Mouse (Mus musculus): ENCODE measurements around the gene Gja4. TPM values are rescaled to one million over a fixed set of nuclear protein-coding genes. Genes with fewer than 3 reads are reported as not detected.

Gja4 gene
- polyA plus RNA-seq, 1 experiment from 2014 or later: 2.2 TPM

GRCm38 (mm10) chr4:127323651-127324050 is 9.8 kb upstream of the Gja4 start:
- no peaks in the 10 kb centered on the region for H3K36me3 ChIP-seq (replicated peaks)
- H3K4me3 ChIP-seq (replicated peaks): no peak overlapping the region
- H3K27me3 ChIP-seq: peaks cover 15% of the 10 kb centered on the region; the same call in 1 of the 2 replicates
- H3K9me3 ChIP-seq (replicated peaks): no peaks in the 10 kb centered on the region
- 66% methylated on average over 3 of the region's 3 CpGs for WGBS (ENCODE audit: insufficient replicate concordance)
- H3K27ac ChIP-seq (replicated peaks): no peak overlapping the region
- H3K4me2 ChIP-seq: no peak overlapping the region
- H3K9ac ChIP-seq: no peak overlapping the region
- no peak for ATAC-seq (ENCODE audit: insufficient read depth)
- no peaks in the 10 kb centered on the region for H3K4me1 ChIP-seq (replicated peaks)

- WGBS (ENCODE audit: insufficient replicate concordance): 5% methylated on average over 3 of the region's 3 CpGs
- H3K9me3 ChIP-seq (replicated peaks): no peaks in the 10 kb centered on the region
- H3K4me1 ChIP-seq (replicated peaks): no peaks in the 10 kb centered on the region
Observed at GRCm38 (mm10) chr4:127319613-127320012, 5.8 kb upstream of the Gja4 start.

GRCm38 (mm10) chr4:127317143-127317542 is 3.3 kb upstream of the Gja4 start:
- no peaks in the 10 kb centered on the region for H3K36me3 ChIP-seq (replicated peaks)
- H3K4me2 ChIP-seq: no peak overlapping the region
- H3K9me3 ChIP-seq (replicated peaks): no peaks in the 10 kb centered on the region
- H3K27me3 ChIP-seq: peaks cover 27% of the 10 kb centered on the region
- H3K4me1 ChIP-seq (replicated peaks): no peaks in the 10 kb centered on the region
- WGBS (ENCODE audit: insufficient replicate concordance): 49% methylated on average over 4 of the region's 4 CpGs
- no peak overlapping the region for H3K27ac ChIP-seq (replicated peaks)
- H3K9ac ChIP-seq: no peak overlapping the region
- ATAC-seq (ENCODE audit: insufficient read depth): no peak
- no peak overlapping the region for H3K4me3 ChIP-seq (replicated peaks)

More at GRCm38 (mm10) chr4:127319613-127320012, 5.8 kb upstream of the Gja4 start:
- no peak overlapping the region for H3K9ac ChIP-seq
- no peaks in the 10 kb centered on the region for H3K36me3 ChIP-seq (replicated peaks)
- no peak for ATAC-seq (ENCODE audit: insufficient read depth)
- H3K4me2 ChIP-seq: no peak overlapping the region
- 0 out of 2 replicates have a peak, but pooled peaks cover 3% of the 10 kb centered on the region for H3K27me3 ChIP-seq
- H3K27ac ChIP-seq (replicated peaks): no peak overlapping the region
- no peak overlapping the region for H3K4me3 ChIP-seq (replicated peaks)

GRCm38 (mm10) chr4:127315753-127316152 is 1.9 kb upstream of the Gja4 start:
- H3K4me2 ChIP-seq: no peak overlapping the region
- no peaks in the 10 kb centered on the region for H3K4me1 ChIP-seq (replicated peaks)
- no peak overlapping the region for H3K27ac ChIP-seq (replicated peaks)
- no peaks in the 10 kb centered on the region for H3K36me3 ChIP-seq (replicated peaks)
- H3K9ac ChIP-seq: no peak overlapping the region
- no peak for ATAC-seq (ENCODE audit: insufficient read depth)
- no peak overlapping the region for H3K4me3 ChIP-seq (replicated peaks)
- peaks cover 32% of the 10 kb centered on the region for H3K27me3 ChIP-seq
- 70% methylated on average over 8 of the region's 8 CpGs for WGBS (ENCODE audit: insufficient replicate concordance)
- H3K9me3 ChIP-seq (replicated peaks): no peaks in the 10 kb centered on the region

- no peaks in the 10 kb centered on the region for H3K4me1 ChIP-seq (replicated peaks)
- H3K4me2 ChIP-seq: no peak overlapping the region
- H3K27me3 ChIP-seq: peaks cover 32% of the 10 kb centered on the region
- H3K9me3 ChIP-seq (replicated peaks): no peaks in the 10 kb centered on the region
- H3K36me3 ChIP-seq (replicated peaks): no peaks in the 10 kb centered on the region
- ATAC-seq (ENCODE audit: insufficient read depth): no peak
- no peak overlapping the region for H3K27ac ChIP-seq (replicated peaks)
- no peak overlapping the region for H3K9ac ChIP-seq
- WGBS (ENCODE audit: insufficient replicate concordance): 41% methylated on average over 9 of the region's 9 CpGs
- no peak overlapping the region for H3K4me3 ChIP-seq (replicated peaks)
Observed at GRCm38 (mm10) chr4:127314585-127314984, 746 bp upstream of the Gja4 start.

- 54% methylated on average over 24 of the region's 24 CpGs for WGBS (ENCODE audit: insufficient replicate concordance)
- H3K9ac ChIP-seq: no peak overlapping the region
- no peaks in the 10 kb centered on the region for H3K9me3 ChIP-seq (replicated peaks)
- no peak overlapping the region for H3K27ac ChIP-seq (replicated peaks)
- H3K36me3 ChIP-seq (replicated peaks): no peaks in the 10 kb centered on the region
- no peak overlapping the region for H3K4me2 ChIP-seq
- no peak for ATAC-seq (ENCODE audit: insufficient read depth)
- no peaks in the 10 kb centered on the region for H3K4me1 ChIP-seq (replicated peaks)
- peaks cover 32% of the 10 kb centered on the region for H3K27me3 ChIP-seq
- H3K4me3 ChIP-seq (replicated peaks): no peak overlapping the region
Observed at GRCm38 (mm10) chr4:127312349-127312748, 1.5 kb downstream of the Gja4 start.

GRCm38 (mm10) chr4:127311561-127311960 is 2.3 kb downstream of the Gja4 start:
- Histone ChIP-seq H3K4me3 (replicated peaks) (no peak overlapping the region), H3K36me3 (replicated peaks) (no peaks in the 10 kb centered on the region), H3K4me1 (replicated peaks) (no peaks in the 10 kb centered on the region), H3K9ac (no peak overlapping the region), H3K9me3 (replicated peaks) (no peaks in the 10 kb centered on the region), H3K27me3 (peaks cover 32% of the 10 kb centered on the region), H3K27ac (replicated peaks) (no peak overlapping the region), H3K4me2 (no peak overlapping the region)
- ATAC-seq (ENCODE audit: insufficient read depth): no peak
- WGBS (ENCODE audit: insufficient replicate concordance): 59% methylated on average over 9 of the region's 9 CpGs

- Histone ChIP-seq H3K9me3 (replicated peaks) (no peaks in the 10 kb centered on the region), H3K9ac (no peak overlapping the region), H3K4me3 (replicated peaks) (no peak overlapping the region), H3K36me3 (replicated peaks) (no peaks in the 10 kb centered on the region), H3K4me1 (replicated peaks) (no peaks in the 10 kb centered on the region), H3K27ac (replicated peaks) (no peak overlapping the region), H3K4me2 (no peak overlapping the region), H3K27me3 (peaks cover 3% of the 10 kb centered on the region; the same call in 1 of the 2 replicates)
- no peak for ATAC-seq (ENCODE audit: insufficient read depth)
- WGBS (ENCODE audit: insufficient replicate concordance): 51% methylated on average over 2 of the region's 2 CpGs
Observed at GRCm38 (mm10) chr4:127306915-127307314, 6.9 kb downstream of the Gja4 start.

- no peak for ATAC-seq (ENCODE audit: insufficient read depth)
- Histone ChIP-seq H3K9me3 (replicated peaks) (no peaks in the 10 kb centered on the region), H3K4me3 (replicated peaks) (no peak overlapping the region), H3K27ac (replicated peaks) (no peak overlapping the region), H3K36me3 (replicated peaks) (no peaks in the 10 kb centered on the region), H3K4me1 (replicated peaks) (no peaks in the 10 kb centered on the region), H3K9ac (no peak overlapping the region), H3K4me2 (no peak overlapping the region), H3K27me3 (no peaks in the 10 kb centered on the region; the same call in 1 of the 2 replicates)
- 39% methylated on average over 3 of the region's 3 CpGs for WGBS (ENCODE audit: insufficient replicate concordance)
Observed at GRCm38 (mm10) chr4:127303796-127304195, 10.0 kb downstream of the Gja4 start.

GRCm38 (mm10) chr4:127300503-127300902 is 13.3 kb downstream of the Gja4 start:
- no peaks in the 10 kb centered on the region for H3K4me1 ChIP-seq (replicated peaks)
- H3K27ac ChIP-seq (replicated peaks): no peak overlapping the region
- H3K4me2 ChIP-seq: no peak overlapping the region
- no peaks in the 10 kb centered on the region for H3K36me3 ChIP-seq (replicated peaks)
- no peak for ATAC-seq (ENCODE audit: insufficient read depth)
- no peak overlapping the region for H3K9ac ChIP-seq
- H3K9me3 ChIP-seq (replicated peaks): no peaks in the 10 kb centered on the region
- WGBS (ENCODE audit: insufficient replicate concordance): 56% methylated on average over 5 of the region's 5 CpGs
- H3K4me3 ChIP-seq (replicated peaks): no peak overlapping the region
- H3K27me3 ChIP-seq: no peaks in the 10 kb centered on the region

- H3K9ac ChIP-seq: no peak overlapping the region
- no peak overlapping the region for H3K27ac ChIP-seq (replicated peaks)
- no peak overlapping the region for H3K4me3 ChIP-seq (replicated peaks)
- no peaks in the 10 kb centered on the region for H3K27me3 ChIP-seq
- no peaks in the 10 kb centered on the region for H3K36me3 ChIP-seq (replicated peaks)
- no peak overlapping the region for H3K4me2 ChIP-seq
- H3K9me3 ChIP-seq (replicated peaks): no peaks in the 10 kb centered on the region
- WGBS (ENCODE audit: insufficient replicate concordance): 63% methylated on average over 5 of the region's 5 CpGs
- H3K4me1 ChIP-seq (replicated peaks): no peaks in the 10 kb centered on the region
- ATAC-seq (ENCODE audit: insufficient read depth): no peak
Observed at GRCm38 (mm10) chr4:127292631-127293030, 21.2 kb downstream of the Gja4 start.

GRCm38 (mm10) chr4:127289039-127289548 is 24.7 kb downstream of the Gja4 start:
- H3K4me1 ChIP-seq (replicated peaks): no peaks in the 10 kb centered on the region
- ATAC-seq (ENCODE audit: insufficient read depth): no peak
- H3K4me2 ChIP-seq: no peak overlapping the region
- no peaks in the 10 kb centered on the region for H3K36me3 ChIP-seq (replicated peaks)
- H3K9me3 ChIP-seq (replicated peaks): no peaks in the 10 kb centered on the region
- no peak overlapping the region for H3K9ac ChIP-seq
- no peak overlapping the region for H3K4me3 ChIP-seq (replicated peaks)
- WGBS (ENCODE audit: insufficient replicate concordance): 49% methylated on average over 6 of the region's 6 CpGs
- no peaks in the 10 kb centered on the region for H3K27me3 ChIP-seq
- H3K27ac ChIP-seq (replicated peaks): no peak overlapping the region
